Mouse (Mus musculus) intestine, embryonic 14.5 days (tissue): Measurements from ENCODE around the gene Utp11. TPM values are rescaled to one million over a fixed set of nuclear protein-coding genes. Genes with fewer than 3 reads are reported as not detected.
A peak's percentile ranks its signal among the peaks of the same experiment; 100 is the strongest.

ENCODE experiments used
- ATAC-seq: fragments of 200-750 bp; cut with Nextera tagmentation; replicated peaks from 2 replicates; pipeline ENCODE4 v1.8.0; 2017; ENCODE audit warnings: low read depth, moderate number of reproducible peaks, moderate TSS enrichment, moderate library complexity; ENCODE audit not compliant: low FRiP score, low TSS enrichment
- DNase-seq: peaks from one replicate; pipeline ENCODE4 v3.0.0-alpha.2; 2018; ENCODE audit warnings: low spot score
- H3K27ac ChIP-seq: fragments of 300-500 bp; sonication (generic); 2 replicates; pipeline ENCODE4 v1.5.1; 2014; ENCODE audit warnings: low read depth, mild to moderate bottlenecking, control low read depth
- H3K27me3 ChIP-seq: fragments of 300-500 bp; sonication (generic); replicated peaks from 2 replicates; pipeline ENCODE4 v1.6.1; 2014; ENCODE audit warnings: low read length, control low read depth; ENCODE audit not compliant: control insufficient read depth, insufficient read depth
- H3K36me3 ChIP-seq: fragments of 300-500 bp; sonication (generic); 2 replicates; pipeline ENCODE4 v1.6.1; 2014; ENCODE audit warnings: low read length, control low read depth; ENCODE audit not compliant: control insufficient read depth, insufficient read depth
- H3K4me1 ChIP-seq: fragments of 300-500 bp; sonication (generic); replicated peaks from 2 replicates; pipeline ENCODE4 v1.6.1; 2014; ENCODE audit warnings: low read length, control low read depth, mixed read lengths; ENCODE audit not compliant: control insufficient read depth, insufficient read depth
- H3K4me2 ChIP-seq: fragments of 300-500 bp; sonication (generic); 2 replicates; pipeline ENCODE4 v1.6.1; 2014; ENCODE audit warnings: low read length
- H3K4me3 ChIP-seq: fragments of 300-500 bp; sonication (generic); 2 replicates; pipeline ENCODE4 v1.5.1; 2014; ENCODE audit warnings: low read depth, low read length, control low read depth, mixed read lengths
- H3K9ac ChIP-seq: fragments of 300-500 bp; sonication (generic); 2 replicates; pipeline ENCODE4 v1.6.1; 2014; ENCODE audit warnings: mild to moderate bottlenecking, low read length
- H3K9me3 ChIP-seq: fragments of 300-500 bp; sonication (generic); 2 replicates; pipeline ENCODE4 v1.6.1; 2016; ENCODE audit warnings: low read length, control low read depth; ENCODE audit not compliant: control insufficient read depth
- whole genome bisulfite sequencing: fragments of 180-500 bp; shearing (Covaris S2); extraction: QIAGEN DNeasy Blood & Tissue Kit; methylation state at CpG from one replicate; pipeline ENCODE4 v1.1.7; 2014; 5-methylcytosine and 5-hydroxymethylcytosine counted together
- microRNA counts: library from miRNA; unstranded; fragments of <30 nt; microRNA quantifications from one replicate; lab custom pipeline; 2016
- microRNA-seq: library from miRNA; unstranded; fragments of <30 nt; microRNA quantifications from one replicate; pipeline ENCODE4, GENCODE M21; 2016
- polyA plus RNA-seq: library from polyadenylated mRNA; unstranded; fragments of >200 nt; fragmentation: Nextera tagmentation; extraction: Ambion mirVana; gene quantifications from 2 replicates; pipeline ENCODE4 v1.2.1, GENCODE M21; 2014

The Utp11 gene
- polyA plus RNA-seq, 1 experiment from 2014 or later = 57.6 TPM

- Histone ChIP-seq H3K4me2 (no peak overlapping the region), H3K27ac (no peak overlapping the region), H3K27me3 (peaks cover 28% of the 10 kb centered on the region), H3K9me3 (no peaks in the 10 kb centered on the region), H3K9ac (no peak overlapping the region), H3K4me3 (no peak overlapping the region), H3K4me1 (peaks cover 5% of the 10 kb centered on the region; the same call in 1 of the 2 replicates), H3K36me3 (no peaks in the 10 kb centered on the region)
- no peak for ATAC-seq
- WGBS = 89% methylated on average over 9 of the region's 9 CpGs
- no peak for DNase-seq
Measured at GRCm38 (mm10) chr4:124643859-124644258, 49.5 kb downstream of the Utp11 start.

DNA sequence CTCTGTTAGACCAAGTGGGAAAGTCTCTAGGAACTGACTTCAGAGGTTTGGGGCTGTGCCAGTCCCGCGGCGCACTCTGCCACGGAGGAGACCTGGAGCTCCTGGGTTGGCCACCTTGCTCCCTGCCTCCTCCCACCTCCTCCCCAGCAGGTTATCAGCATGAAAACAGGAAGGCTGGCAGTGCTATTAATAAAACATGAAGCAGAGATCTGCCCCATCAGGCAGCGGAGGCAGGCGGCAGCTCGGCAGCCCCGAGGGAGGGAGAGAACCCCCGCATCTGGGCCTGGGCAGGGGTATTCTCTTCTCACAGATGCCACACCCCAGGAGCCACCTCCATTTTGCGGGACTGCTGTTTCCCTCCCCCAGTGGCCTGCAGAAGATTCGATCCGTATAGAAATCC lies 53.7 kb downstream of the Utp11 start:
- WGBS = 19% methylated on average over 12 of the region's 12 CpGs
- DNase-seq = no peak
- no peak overlapping the region for H3K4me2 ChIP-seq
- peaks cover 25% of the 10 kb centered on the region for H3K27me3 ChIP-seq
- no peak overlapping the region for H3K9ac ChIP-seq
- H3K27ac ChIP-seq = no peak overlapping the region
- no peak overlapping the region for H3K4me3 ChIP-seq
- H3K9me3 ChIP-seq = no peaks in the 10 kb centered on the region
- no peak for ATAC-seq
- no peaks in the 10 kb centered on the region for H3K36me3 ChIP-seq
- H3K4me1 ChIP-seq = no peaks in the 10 kb centered on the region

DNA sequence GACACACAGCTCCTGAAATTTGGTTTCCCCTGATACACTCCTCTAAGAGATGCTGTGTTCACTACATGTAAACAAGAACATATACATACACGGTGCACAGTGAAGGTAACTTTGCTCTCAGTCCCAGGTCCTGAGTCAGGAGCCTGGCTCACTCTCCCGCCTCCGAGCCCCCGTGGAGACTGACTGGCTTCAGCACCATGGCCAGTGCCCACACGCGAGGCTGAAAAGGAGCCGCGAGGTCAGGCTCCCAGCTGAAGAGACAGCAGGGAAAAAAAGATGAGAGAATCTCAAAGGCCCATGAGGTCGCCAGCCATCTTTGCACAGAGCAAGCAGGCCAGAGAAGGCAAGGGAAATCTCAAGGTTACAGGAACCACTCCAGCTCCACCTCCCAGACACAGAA lies 60.1 kb downstream of the Utp11 start:
- H3K9me3 ChIP-seq = no peaks in the 10 kb centered on the region
- no peaks in the 10 kb centered on the region for H3K36me3 ChIP-seq
- no peak overlapping the region for H3K27ac ChIP-seq
- ATAC-seq (no peak), DNase-seq (peak; percentile 85)
- no peak overlapping the region for H3K9ac ChIP-seq
- no peaks in the 10 kb centered on the region for H3K4me1 ChIP-seq
- H3K4me2 ChIP-seq = no peak overlapping the region
- WGBS = 3% methylated on average over 9 of the region's 9 CpGs
- no peaks in the 10 kb centered on the region for H3K27me3 ChIP-seq
- H3K4me3 ChIP-seq = no peak overlapping the region

GRCm38 (mm10) chr4:124632856-124633255 lies 60.5 kb downstream of the Utp11 start:
- no peaks in the 10 kb centered on the region for H3K9me3 ChIP-seq
- H3K4me1 ChIP-seq = no peaks in the 10 kb centered on the region
- no peaks in the 10 kb centered on the region for H3K36me3 ChIP-seq
- no peak overlapping the region for H3K27ac ChIP-seq
- 66% methylated on average over 10 of the region's 10 CpGs for WGBS
- DNase-seq = no peak
- no peak overlapping the region for H3K9ac ChIP-seq
- no peak overlapping the region for H3K4me3 ChIP-seq
- H3K27me3 ChIP-seq = no peaks in the 10 kb centered on the region
- no peak for ATAC-seq
- H3K4me2 ChIP-seq = no peak overlapping the region

GRCm38 (mm10) chr4:124631456-124631855 lies 61.9 kb downstream of the Utp11 start:
- H3K4me1 ChIP-seq = no peaks in the 10 kb centered on the region
- WGBS = 38% methylated on average over 4 of the region's 4 CpGs
- H3K9me3 ChIP-seq = no peaks in the 10 kb centered on the region
- H3K4me2 ChIP-seq = no peak overlapping the region
- H3K36me3 ChIP-seq = no peaks in the 10 kb centered on the region
- no peak overlapping the region for H3K27ac ChIP-seq
- ATAC-seq = no peak
- no peak overlapping the region for H3K4me3 ChIP-seq
- H3K27me3 ChIP-seq = no peaks in the 10 kb centered on the region
- H3K9ac ChIP-seq = no peak overlapping the region
- no peak for DNase-seq

MicroRNAs encoded within 50 kb of the gene (microRNA counts, 519-probe panel; counts per million panel counts)
- not detected for microRNA mmu-miR-697 (lab: Ali Mortazavi, UCI)

Small RNA genes within 50 kb of the gene (microRNA-seq; reads per million reads assigned to microRNA genes)
- not detected for gene Gm24721
- not detected for gene Mir697

Other genes with a start within 250 kb of the Utp11 start
- gene 3100002H09Rik, start 82.8 kb downstream of the Utp11 start, polyA plus RNA-seq = not detected in 2 replicates
- gene Pou3f1, start 36.8 kb downstream of the Utp11 start, polyA plus RNA-seq = 0.17 and 0.27 TPM in 2 replicates
- 12.9 and 13.6 TPM in 2 replicates for gene Fhl3, start 7.1 kb upstream of the Utp11 start, polyA plus RNA-seq
- 142 and 164 TPM in 2 replicates for gene Sf3a3, start 21.2 kb upstream of the Utp11 start, polyA plus RNA-seq
- 29.4 and 31.2 TPM in 2 replicates for gene Inpp5b, start 48.2 kb upstream of the Utp11 start, polyA plus RNA-seq
- 11.9 and 13.2 TPM in 2 replicates for gene Mtf1, start 108.5 kb upstream of the Utp11 start, polyA plus RNA-seq
- gene Yrdc, start 157.1 kb upstream of the Utp11 start, polyA plus RNA-seq = 41.6 and 41.7 TPM in 2 replicates
- 46.0 and 54.4 TPM in 2 replicates for gene 1110065P20Rik, start 157.6 kb upstream of the Utp11 start, polyA plus RNA-seq
- gene Maneal, start 168.6 kb upstream of the Utp11 start, polyA plus RNA-seq = 1.0 and 1.5 TPM in 2 replicates
- 0.19 and 0.20 TPM in 2 replicates for gene Epha10, start 187.3 kb upstream of the Utp11 start, polyA plus RNA-seq
- 4.4 and 4.8 TPM in 2 replicates for gene 9930104L06Rik, start 243.4 kb upstream of the Utp11 start, polyA plus RNA-seq
- gene Cdca8, start 245.7 kb upstream of the Utp11 start, polyA plus RNA-seq = 138 TPM in 2 replicates